Mouse (Mus musculus) CH12.LX (cell line): ENCODE results near the gene Lmod2. TPM values are rescaled to one million over a fixed set of nuclear protein-coding genes. Genes with fewer than 3 reads are reported as not detected.

Experiments used
- DNase-seq: peaks from one replicate; pipeline ENCODE4 v3.0.0-alpha.2; 2013; ENCODE audit errors: extremely low read depth
- H3K27ac ChIP-seq: 2 replicates; pipeline ENCODE4 v1.5.1; 2012; ENCODE audit warnings: low read depth, mild to moderate bottlenecking, control low read depth, moderate library complexity; ENCODE audit not compliant: insufficient read depth
- H3K27me3 ChIP-seq: replicated peaks from 2 replicates; pipeline ENCODE3; 2012; ENCODE audit warnings: inconsistent platforms
- H3K36me3 ChIP-seq, 2 experiments: replicated peaks in 1 of 2; 2 replicates each; pipeline versions ENCODE3 to v1.6.1; 2012; ENCODE audit warnings: inconsistent platforms in 1 of 2, low read length in 1 of 2, mild to moderate bottlenecking in 1 of 2, mixed read lengths in 1 of 2, moderate library complexity in 1 of 2; ENCODE audit not compliant: control insufficient read depth in 1 of 2, insufficient read depth in 1 of 2
- H3K4me1 ChIP-seq, 2 experiments: 2 replicates each; pipeline ENCODE4 v1.6.1; 2012; ENCODE audit warnings: inconsistent platforms in 1 of 2, moderate library complexity in 1 of 2; ENCODE audit not compliant: insufficient read depth in 2 of 2, control insufficient read depth in 1 of 2
- H3K4me2 ChIP-seq: 2 replicates; pipeline ENCODE4 v1.6.1; 2012; ENCODE audit warnings: low read depth, mild to moderate bottlenecking, control low read depth; ENCODE audit not compliant: poor library complexity, insufficient read depth, severe bottlenecking
- H3K4me3 ChIP-seq, 3 experiments: fragments of 150-350 bp in 1 of 3; sonication (generic) in 1 of 3; replicated peaks in 1 of 3; 2 replicates each; pipeline versions ENCODE3 to v1.5.1; 2011 to 2012; ENCODE audit warnings: low read depth in 2 of 3, low read length in 2 of 3, mild to moderate bottlenecking in 2 of 3, moderate library complexity in 2 of 3, control low read depth in 1 of 3, improper control_type of control experiment in 1 of 3, inconsistent platforms in 1 of 3, mixed read lengths in 1 of 3; ENCODE audit not compliant: poor library complexity in 1 of 3
- H3K79me2 ChIP-seq: replicated peaks from 2 replicates; pipeline ENCODE4 v1.6.1; 2012; ENCODE audit warnings: mild to moderate bottlenecking, moderate library complexity; ENCODE audit not compliant: control insufficient read depth, poor library complexity, insufficient read depth, severe bottlenecking; ENCODE audit errors: extremely low read depth
- H3K9ac ChIP-seq: 2 replicates; pipeline ENCODE4 v1.6.1; 2012; ENCODE audit warnings: low read depth, mild to moderate bottlenecking, control low read depth, moderate library complexity; ENCODE audit not compliant: insufficient read depth
- H3K9me3 ChIP-seq: replicated peaks from 2 replicates; pipeline ENCODE3; 2012; ENCODE audit warnings: low read length, inconsistent platforms, mixed read lengths
- CHD1 ChIP-seq: IDR thresholded peaks from 2 replicates; pipeline ENCODE4 v1.6.1; 2012; ENCODE audit warnings: low read depth, low read length, improper control_type of control experiment, inconsistent platforms
- E2F4 ChIP-seq: IDR thresholded peaks from 2 replicates; pipeline ENCODE4 v1.6.1; 2011; ENCODE audit warnings: low read depth, low read length, improper control_type of control experiment; ENCODE audit not compliant: insufficient replicate concordance
- ELF1 ChIP-seq: IDR thresholded peaks from 2 replicates; pipeline ENCODE4 v1.6.1; 2014; ENCODE audit warnings: low read depth, mild to moderate bottlenecking, inconsistent platforms, low read length, improper control_type of control experiment
- EP300 ChIP-seq: IDR thresholded peaks from 2 replicates; pipeline ENCODE4 v1.6.1; 2011; ENCODE audit warnings: low read length, improper control_type of control experiment
- JUN ChIP-seq: IDR thresholded peaks from 2 replicates; pipeline ENCODE4 v1.6.1; 2011; ENCODE audit warnings: low read depth, mild to moderate bottlenecking, low read length, improper control_type of control experiment, moderate library complexity; ENCODE audit not compliant: insufficient read depth
- JUND ChIP-seq: conservative IDR thresholded peaks from 2 replicates; pipeline ENCODE4 v1.6.1; 2011; ENCODE audit warnings: low read depth, low read length, improper control_type of control experiment
- KAT2A ChIP-seq: IDR thresholded peaks from 2 replicates; pipeline ENCODE4 v1.6.1; 2012; ENCODE audit warnings: low read length, improper control_type of control experiment, inconsistent platforms; ENCODE audit not compliant: insufficient replicate concordance
- MAX ChIP-seq: IDR thresholded peaks from 2 replicates; pipeline ENCODE4 v1.6.1; 2011; ENCODE audit warnings: low read length, improper control_type of control experiment
- MAZ ChIP-seq: IDR thresholded peaks from 2 replicates; pipeline ENCODE4 v1.6.1; 2012; ENCODE audit warnings: low read depth, mild to moderate bottlenecking, inconsistent platforms, low read length, improper control_type of control experiment, moderate library complexity
- NELFE ChIP-seq: IDR thresholded peaks from 2 replicates; pipeline ENCODE4 v1.6.1; 2011; ENCODE audit warnings: low read depth, low read length, improper control_type of control experiment
- PAX5 ChIP-seq: IDR thresholded peaks from 2 replicates; pipeline ENCODE4 v1.6.1; 2012; ENCODE audit warnings: low read length, inconsistent platforms, mixed read lengths
- POLR2A ChIP-seq: IDR thresholded peaks from 2 replicates; pipeline ENCODE4 v1.6.1; 2011; ENCODE audit warnings: low read depth, mild to moderate bottlenecking, improper control_type of control experiment, low read length
- RCOR1 ChIP-seq: conservative IDR thresholded peaks from 2 replicates; pipeline ENCODE4 v1.6.1; 2012; ENCODE audit warnings: low read depth, mild to moderate bottlenecking, inconsistent platforms, low read length, improper control_type of control experiment
- UBTF ChIP-seq: IDR thresholded peaks from 2 replicates; pipeline ENCODE4 v1.6.1; 2012; ENCODE audit warnings: low read depth, mild to moderate bottlenecking, inconsistent platforms, low read length, improper control_type of control experiment, moderate library complexity
- USF1 ChIP-seq: IDR thresholded peaks from 2 replicates; pipeline ENCODE4 v1.6.1; 2014; ENCODE audit warnings: low read depth, mild to moderate bottlenecking, inconsistent platforms, low read length, improper control_type of control experiment
- ZC3H11A ChIP-seq: IDR thresholded peaks from 2 replicates; pipeline ENCODE4 v1.6.1; 2012; ENCODE audit warnings: low read depth, mild to moderate bottlenecking, inconsistent platforms, low read length, improper control_type of control experiment
- dilution Hi-C: fragments of 300-500 bp; cut with MboI; formaldehyde crosslinking; loops from 2 replicates; pipeline ENCODE4 v1.14.3; 2020; ENCODE audit warnings: low sequenced_read_pairs; ENCODE audit not compliant: extremely low pct_unique_long_range_greater_than_20kb, extremely low pct_ligation_motif_present
- in situ Hi-C: fragments of 300-500 bp; cut with MboI; formaldehyde crosslinking; loops from 3 replicates; pipeline ENCODE4 v1.14.3; 2019; ENCODE audit warnings: low sequenced_read_pairs, low pct_ligation_motif_present, low pct_unique_long_range_greater_than_20kb, mixed read lengths
- polyA plus RNA-seq: library from polyadenylated mRNA; unstranded; fragments of >175 nt; gene quantifications from 2 replicates; pipeline ENCODE4 v1.2.1, GENCODE M21; 2012; ENCODE audit warnings: low read depth; ENCODE audit not compliant: insufficient read length
- total RNA-seq, 2 experiments: library from RNA; depleted of rRNA; stranded (reverse); fragments of 300-350 nt in 1 of 2; fragments of >200 nt in 1 of 2; gene quantifications; 2 replicates each; pipeline ENCODE4 v1.2.3; 2012 to 2014

The Lmod2 gene
- total and polyA plus RNA-seq, 3 experiments = not detected

DNA sequence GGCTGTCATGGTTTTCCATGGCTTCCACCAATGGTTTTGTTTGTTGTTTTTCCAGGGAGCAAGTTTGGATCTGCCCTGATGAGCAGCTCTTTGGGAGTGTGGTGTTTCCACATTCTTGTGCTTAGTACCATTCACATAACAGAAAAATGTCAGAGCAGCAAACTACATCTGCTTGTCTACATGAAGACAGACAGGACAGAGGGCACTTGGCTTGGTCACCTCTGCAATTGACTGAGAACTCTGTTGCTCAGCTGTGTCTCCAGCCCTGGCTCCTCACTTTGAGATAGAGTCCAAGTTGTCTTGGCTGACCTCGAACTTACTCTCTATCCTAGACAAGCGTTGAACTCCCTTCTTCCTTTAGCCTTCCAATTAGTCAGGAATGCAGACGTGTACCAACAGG is 4.8 kb downstream of the Lmod2 start:
- no peak overlapping the region for H3K27ac ChIP-seq

DNA sequence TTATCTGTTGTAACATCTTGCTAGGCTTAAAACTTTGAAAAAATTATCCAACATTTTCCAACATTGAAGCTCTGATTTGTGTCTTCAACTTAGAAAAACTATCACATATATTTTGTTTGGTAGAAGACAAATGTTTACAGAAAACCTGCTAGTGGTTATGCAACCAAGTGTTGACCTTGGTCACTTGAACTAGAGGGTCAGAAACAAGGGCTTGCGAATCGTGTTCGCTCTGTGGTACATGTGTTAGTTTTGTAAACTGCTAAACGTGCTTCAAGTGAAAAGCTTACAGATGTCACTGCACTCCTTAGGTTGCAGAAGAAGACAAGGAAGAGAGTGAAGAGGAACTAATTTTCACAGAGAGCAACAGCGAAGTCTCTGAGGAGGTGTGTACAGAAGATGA is 5.4 kb downstream of the Lmod2 start:
- in situ Hi-C loops = no loop called here
- dilution Hi-C loops = no loop called here
- H3K4me1 ChIP-seq = peaks cover 4 to 23% of the 10 kb centered on the region in 2 experiments
- no peaks in the 10 kb centered on the region for H3K79me2 ChIP-seq
- no peak for TF ChIP-seq MAX
- no peak for TF ChIP-seq CHD1
- no peak for TF ChIP-seq MAZ
- no peak for TF ChIP-seq EP300
- TF ChIP-seq KAT2A = no peak
- TF ChIP-seq ELF1 = no peak
- TF ChIP-seq USF1 = no peak
- TF ChIP-seq E2F4 = no peak
- no peak for TF ChIP-seq JUN
- no peak for TF ChIP-seq JUND
- no peak for TF ChIP-seq RCOR1
- no peak for TF ChIP-seq ZC3H11A
- no peak for TF ChIP-seq PAX5
- no peak for TF ChIP-seq POLR2A
- H3K36me3 ChIP-seq = no peaks in the 10 kb centered on the region
- no peak overlapping the region for H3K27ac ChIP-seq
- H3K27me3 ChIP-seq = no peaks in the 10 kb centered on the region
- H3K9ac ChIP-seq = no peak overlapping the region
- DNase-seq = no peak
- no peak overlapping the region for H3K4me3 ChIP-seq
- no peaks in the 10 kb centered on the region for H3K9me3 ChIP-seq
- no peak overlapping the region for H3K4me2 ChIP-seq

More for the DNA sequence above, 4.8 kb downstream of the Lmod2 start:
- Histone ChIP-seq H3K4me2 (no peak overlapping the region), H3K9me3 (no peaks in the 10 kb centered on the region), H3K4me1 (peaks cover 3 to 16% of the 10 kb centered on the region in 2 experiments; a peak in 3 of 4 replicates), H3K9ac (no peak overlapping the region), H3K4me3 (no peak overlapping the region), H3K79me2 (no peaks in the 10 kb centered on the region), H3K27me3 (no peaks in the 10 kb centered on the region), H3K36me3 (no peaks in the 10 kb centered on the region)
- in situ Hi-C loops = no loop called here
- DNase-seq = no peak
- dilution Hi-C loops = no loop called here
- TF ChIP-seq CHD1 = no peak
- TF ChIP-seq MAZ = no peak

DNA sequence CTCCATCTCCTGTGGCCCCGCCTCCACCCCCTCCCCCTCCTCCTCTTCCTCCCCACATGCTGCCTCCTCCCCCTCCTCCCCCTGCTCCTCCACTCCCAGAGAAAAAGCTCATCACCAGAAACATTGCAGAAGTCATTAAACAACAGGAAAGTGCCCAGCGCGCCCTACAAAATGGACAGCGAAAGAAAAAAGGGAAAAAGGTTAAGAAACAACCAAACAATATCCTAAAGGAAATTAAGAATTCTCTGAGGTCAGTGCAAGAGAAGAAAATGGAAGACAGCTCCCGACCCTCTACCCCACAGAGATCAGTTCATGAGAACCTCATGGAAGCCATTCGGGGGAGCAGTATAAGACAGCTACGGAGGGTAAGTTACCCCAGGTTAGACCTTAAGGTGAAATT is 6.7 kb downstream of the Lmod2 start:
- no peaks in the 10 kb centered on the region for H3K79me2 ChIP-seq
- no peaks in the 10 kb centered on the region for H3K27me3 ChIP-seq
- no peak for DNase-seq
- dilution Hi-C loops = no loop called here
- peaks cover 6 to 35% of the 10 kb centered on the region in 2 experiments for H3K4me1 ChIP-seq
- H3K27ac ChIP-seq = no peak overlapping the region
- no peak for TF ChIP-seq POLR2A
- no peak for TF ChIP-seq UBTF
- TF ChIP-seq NELFE = no peak
- TF ChIP-seq, all 38 proteins: peak for 0
- Histone ChIP-seq H3K4me2 (no peak overlapping the region), H3K9ac (no peak overlapping the region), H3K9me3 (no peaks in the 10 kb centered on the region), H3K4me3 (no peak overlapping the region), H3K36me3 (no peaks in the 10 kb centered on the region)
- in situ Hi-C loops = no loop called here
